Mouse (Mus musculus) erythroid progenitor cell, adult 5-6 weeks (primary cell): ENCODE measurements around the gene Chmp1a. TPM values are rescaled to one million over a fixed set of nuclear protein-coding genes. Genes with fewer than 3 reads are reported as not detected.
A peak's percentile ranks its signal among the peaks of the same experiment; 100 is the strongest.

ENCODE experiments used
- ATAC-seq: replicated peaks from 2 replicates; pipeline ENCODE4 v1.8.0; 2016; ENCODE audit warnings: moderate number of reproducible peaks, mild to moderate bottlenecking, moderate TSS enrichment, inconsistent platforms; ENCODE audit not compliant: poor library complexity, low FRiP score, severe bottlenecking
- total RNA-seq, 2 experiments: library from RNA; stranded (forward) in 1 of 2; stranded (reverse) in 1 of 2; fragments of 150-400 nt in 1 of 2; fragments of 186-747, 209-891 nt in 1 of 2; gene quantifications; 2 replicates each; pipeline versions ENCODE4 v1.2.3 to v1.2.4; 2015 to 2017; ENCODE audit warnings: low replicate concordance in 2 of 2

Gene Chmp1a
- total RNA-seq, 2 experiments from 2014 or later, result 19.7 to 20.1 TPM

DNA sequence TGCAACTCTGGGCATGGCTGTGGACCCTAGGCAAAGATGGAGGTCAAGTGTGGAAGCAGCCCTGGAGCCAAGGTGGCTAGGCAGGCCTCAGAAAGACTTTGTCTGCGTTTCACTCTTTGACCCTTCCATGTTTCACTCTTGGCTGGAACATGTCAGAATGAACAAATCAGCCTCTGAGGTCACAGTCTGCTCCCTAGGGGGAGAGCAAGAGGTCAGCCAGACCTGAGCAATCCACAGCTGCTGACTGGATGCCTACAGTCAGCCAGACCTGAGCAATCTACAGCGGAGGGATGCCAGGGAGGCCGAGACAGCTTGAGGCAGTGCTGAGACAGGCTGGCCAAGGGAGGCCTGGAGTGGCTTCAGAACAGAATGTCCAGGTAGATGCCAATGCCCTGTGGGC is 31.2 kb downstream of the Chmp1a start:
- no peak for ATAC-seq

- ATAC-seq, result no peak
Observed at GRCm38 (mm10) chr8:123157888-123158465, 54.6 kb downstream of the Chmp1a start, which contains the start of gene Sult5a1. TSS of gene Sult5a1 (minus strand) at chr8:123158315.

- peak; percentile 82 for ATAC-seq
Observed at GRCm38 (mm10) chr8:123156070-123156773, 56.3 kb downstream of the Chmp1a start.

- ATAC-seq, result peak; percentile 44; the same call in 1 of the 2 replicates
Observed at GRCm38 (mm10) chr8:123155177-123155576, 57.4 kb downstream of the Chmp1a start.

Other genes starting within 250 kb of the Chmp1a start
- 81.8 and 106 TPM in 2 replicates for gene Ankrd11, start 170.5 kb downstream of the Chmp1a start, total RNA-seq (2015; ENCODE audit: low replicate concordance)
- gene Ankrd11, start 170.5 kb downstream of the Chmp1a start, total RNA-seq (2017; ENCODE audit: low replicate concordance), result 126 and 174 TPM in 2 replicates
- 63.4 and 71.7 TPM in 2 replicates for gene Spg7, start 149.8 kb downstream of the Chmp1a start, total RNA-seq (2015; ENCODE audit: low replicate concordance)
- 50.3 and 65.2 TPM in 2 replicates for gene Spg7, start 149.8 kb downstream of the Chmp1a start, total RNA-seq (2017; ENCODE audit: low replicate concordance)
- gene Rpl13, start 110.4 kb downstream of the Chmp1a start, total RNA-seq (2015; ENCODE audit: low replicate concordance), result 320 and 376 TPM in 2 replicates
- 611 and 691 TPM in 2 replicates for gene Rpl13, start 110.4 kb downstream of the Chmp1a start, total RNA-seq (2017; ENCODE audit: low replicate concordance)
- gene Cpne7, start 95.4 kb downstream of the Chmp1a start, total RNA-seq (2015; ENCODE audit: low replicate concordance), result not detected in 2 replicates
- gene Cpne7, start 95.4 kb downstream of the Chmp1a start, total RNA-seq (2017; ENCODE audit: low replicate concordance), result not detected in 2 replicates
- gene Sult5a1, start 54.4 kb downstream of the Chmp1a start, total RNA-seq (2015; ENCODE audit: low replicate concordance), result not detected in 2 replicates
- gene Sult5a1, start 54.4 kb downstream of the Chmp1a start, total RNA-seq (2017; ENCODE audit: low replicate concordance), result not detected in 2 replicates
- 0.84 and 2.2 TPM in 2 replicates for gene Dpep1, start 26.5 kb downstream of the Chmp1a start, total RNA-seq (2015; ENCODE audit: low replicate concordance)
- 0.39 TPM in 1 of 2 replicates, not detected in the other for gene Dpep1, start 26.5 kb downstream of the Chmp1a start, total RNA-seq (2017; ENCODE audit: low replicate concordance)
- not detected in 2 replicates for gene Spata33, start 69 bp upstream of the Chmp1a start, total RNA-seq (2015; ENCODE audit: low replicate concordance)
- gene Spata33, start 69 bp upstream of the Chmp1a start, total RNA-seq (2017; ENCODE audit: low replicate concordance), result 0.26 and 2.3 TPM in 2 replicates
- 3.2 and 9.2 TPM in 2 replicates for gene Cdk10, start 12.1 kb upstream of the Chmp1a start, total RNA-seq (2015; ENCODE audit: low replicate concordance)
- gene Cdk10, start 12.1 kb upstream of the Chmp1a start, total RNA-seq (2017; ENCODE audit: low replicate concordance), result 5.3 and 9.1 TPM in 2 replicates
- 0.42 and 0.72 TPM in 2 replicates for gene Spata2l, start 23.5 kb upstream of the Chmp1a start, total RNA-seq (2015; ENCODE audit: low replicate concordance)
- gene Spata2l, start 23.5 kb upstream of the Chmp1a start, total RNA-seq (2017; ENCODE audit: low replicate concordance), result 1.7 TPM in 1 of 2 replicates, not detected in the other
- gene Zfp276, start 41.4 kb upstream of the Chmp1a start, total RNA-seq (2015; ENCODE audit: low replicate concordance), result 3.6 and 13.8 TPM in 2 replicates
- 5.6 and 8.0 TPM in 2 replicates for gene Zfp276, start 41.4 kb upstream of the Chmp1a start, total RNA-seq (2017; ENCODE audit: low replicate concordance)
- gene Vps9d1, start 41.6 kb upstream of the Chmp1a start, total RNA-seq (2015; ENCODE audit: low replicate concordance), result 4.7 and 11.3 TPM in 2 replicates
- gene Vps9d1, start 41.6 kb upstream of the Chmp1a start, total RNA-seq (2017; ENCODE audit: low replicate concordance), result 9.2 and 16.8 TPM in 2 replicates
- gene Fanca, start 105.8 kb upstream of the Chmp1a start, total RNA-seq (2015; ENCODE audit: low replicate concordance), result 47.9 and 75.0 TPM in 2 replicates
- 31.5 and 34.1 TPM in 2 replicates for gene Fanca, start 105.8 kb upstream of the Chmp1a start, total RNA-seq (2017; ENCODE audit: low replicate concordance)
- gene Spire2, start 120.0 kb upstream of the Chmp1a start, total RNA-seq (2015; ENCODE audit: low replicate concordance), result not detected in 2 replicates
- gene Spire2, start 120.0 kb upstream of the Chmp1a start, total RNA-seq (2017; ENCODE audit: low replicate concordance), result not detected in 2 replicates
- gene Tcf25, start 161.0 kb upstream of the Chmp1a start, total RNA-seq (2015; ENCODE audit: low replicate concordance), result 36.4 and 48.6 TPM in 2 replicates
- gene Tcf25, start 161.0 kb upstream of the Chmp1a start, total RNA-seq (2017; ENCODE audit: low replicate concordance), result 27.2 and 70.3 TPM in 2 replicates
- not detected in 2 replicates for gene Mc1r, start 194.3 kb upstream of the Chmp1a start, total RNA-seq (2015; ENCODE audit: low replicate concordance)
- not detected in 2 replicates for gene Mc1r, start 194.3 kb upstream of the Chmp1a start, total RNA-seq (2017; ENCODE audit: low replicate concordance)
- not detected in 2 replicates for gene Tubb3, start 198.7 kb upstream of the Chmp1a start, total RNA-seq (2015; ENCODE audit: low replicate concordance)
- gene Tubb3, start 198.7 kb upstream of the Chmp1a start, total RNA-seq (2017; ENCODE audit: low replicate concordance), result not detected in 2 replicates
- gene Def8, start 210.8 kb upstream of the Chmp1a start, total RNA-seq (2015; ENCODE audit: low replicate concordance), result 8.8 and 15.1 TPM in 2 replicates
- 3.5 and 8.9 TPM in 2 replicates for gene Def8, start 210.8 kb upstream of the Chmp1a start, total RNA-seq (2017; ENCODE audit: low replicate concordance)